ENCODE assay signal across 12 mouse cellular contexts in the genomic region with DNA sequence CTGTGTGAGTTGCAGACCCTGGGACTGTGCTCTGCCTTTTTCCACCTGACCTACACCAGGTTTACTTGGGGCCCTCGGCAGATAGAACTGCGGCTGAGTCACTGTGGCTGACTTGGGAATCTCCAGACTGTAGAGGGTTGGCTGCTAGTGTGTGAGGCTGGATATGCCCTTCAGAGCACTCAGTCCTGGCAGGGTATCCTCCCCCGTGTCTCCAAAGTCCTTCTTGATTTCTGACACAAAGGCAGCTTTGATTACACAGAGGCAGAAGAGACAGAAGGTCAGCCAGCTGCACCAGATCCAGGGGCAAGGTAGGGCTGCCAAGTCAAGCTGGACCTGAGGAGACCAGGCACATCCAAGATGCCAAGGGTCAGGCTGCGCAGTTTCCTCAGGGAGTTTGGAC. TPM values are rescaled to one million over a fixed set of nuclear protein-coding genes. Genes with fewer than 3 reads are reported as not detected.
DNase-seq lines count a peak whose midpoint lies in the region; ATAC-seq and TF ChIP-seq lines count a peak whose summit lies in the region.
"Had no signal": no experiment of that assay in that cellular context is flagged by ENCODE, and none has a peak within 500 bp of the region (broad histone marks: within the 10 kb centered on the region; RNA-seq: fewer than 3 reads in every experiment).

No protein-coding gene starts in this region.

- H3K4me2 ChIP-seq in hindbrain, embryonic 14.5 days (replicated peaks), result no peak overlapping the region

- H3K4me3 ChIP-seq in testis, adult 2 months (ENCODE audit: control insufficient read depth, low read depth, low read length), result no peak overlapping the region
- H3K4me3 ChIP-seq in hindbrain, embryonic 14.5 days (replicated peaks; ENCODE audit: low read length), result no peak overlapping the region
- H3K4me3 ChIP-seq in limb, embryonic 10.5 days, result no peak overlapping the region
- H3K4me3 ChIP-seq: midbrain, embryonic 10.5 days had no signal

- TF ChIP-seq CTCF in testis, adult 2 months (IDR thresholded peaks at IDR 0.05; ENCODE audit: control insufficient read depth, insufficient read depth, insufficient replicate concordance, low read depth, low read length), result no peak

- no peak for ATAC-seq in hindbrain, embryonic 14.5 days (ENCODE audit: low FRiP score)
- ATAC-seq: CD4-positive, CD25-positive, alpha-beta regulatory T cell, adult 4 months had no signal

- H3K9ac ChIP-seq in hindbrain, embryonic 14.5 days, result no peak overlapping the region
- H3K9ac ChIP-seq: liver, embryonic 14.5 days had no signal

- peak; percentile 66 for DNase-seq in heart, adult 8-10 months (ENCODE audit: low spot score)
- DNase-seq in heart, postnatal 4 days, result no peak
- no peak for DNase-seq in testis, postnatal 10 days (ENCODE audit: low spot score)
- DNase-seq in kidney, adult 18-20 months, result peak; percentile 73
- no peak for DNase-seq in hindbrain, embryonic 14.5 days (ENCODE audit: low spot score)
- no peak for DNase-seq in cerebellum, postnatal 14 days
- DNase-seq in limb, embryonic 10.5 days (ENCODE audit: low spot score), result no peak
- DNase-seq: gastrocnemius, postnatal 14 days had no signal

- H3K27ac ChIP-seq in testis, adult 2 months (ENCODE audit: control insufficient read depth, insufficient read depth, low read depth, low read length), result peak overlapping the region; percentile 46
- no peak overlapping the region for H3K27ac ChIP-seq in hindbrain, embryonic 14.5 days
- no peak overlapping the region for H3K27ac ChIP-seq in limb, embryonic 10.5 days
- H3K27ac ChIP-seq: liver, embryonic 14.5 days; midbrain, embryonic 10.5 days had no signal

- 77% methylated on average over 4 of the region's 4 CpGs for WGBS in hindbrain, embryonic 14.5 days
- 81% methylated on average over 4 of the region's 4 CpGs for WGBS in limb, embryonic 10.5 days

- peaks cover 4% of the 10 kb centered on the region for H3K4me1 ChIP-seq in testis, adult 2 months (ENCODE audit: control insufficient read depth, insufficient read depth, low read length)
- H3K4me1 ChIP-seq in hindbrain, embryonic 14.5 days (replicated peaks; ENCODE audit: control insufficient read depth, insufficient read depth, low read length), result no peaks in the 10 kb centered on the region
- H3K4me1 ChIP-seq in limb, embryonic 10.5 days, result no peaks in the 10 kb centered on the region
- H3K4me1 ChIP-seq: midbrain, embryonic 10.5 days had no signal

- no peaks in the 10 kb centered on the region for H3K9me3 ChIP-seq in hindbrain, embryonic 14.5 days (ENCODE audit: control insufficient read depth, low read length)
- no peaks in the 10 kb centered on the region for H3K9me3 ChIP-seq in limb, embryonic 10.5 days (replicated peaks)
- H3K9me3 ChIP-seq: midbrain, embryonic 10.5 days had no signal

- no peak for TF ChIP-seq POLR2A in testis, adult 2 months (IDR thresholded peaks at IDR 0.05; ENCODE audit: control insufficient read depth, low read depth, low read length)

- H3K36me3 ChIP-seq in testis, adult 2 months (ENCODE audit: control insufficient read depth, insufficient read depth, low read length), result no peaks in the 10 kb centered on the region
- H3K36me3 ChIP-seq in hindbrain, embryonic 14.5 days (replicated peaks; ENCODE audit: control insufficient read depth, insufficient read depth), result no peaks in the 10 kb centered on the region
- H3K36me3 ChIP-seq in limb, embryonic 10.5 days, result no peaks in the 10 kb centered on the region
- H3K36me3 ChIP-seq: midbrain, embryonic 10.5 days had no signal

- no peaks in the 10 kb centered on the region for H3K27me3 ChIP-seq in testis, adult 2 months (ENCODE audit: control insufficient read depth, insufficient read depth, low read length)
- no peaks in the 10 kb centered on the region for H3K27me3 ChIP-seq in hindbrain, embryonic 14.5 days (ENCODE audit: control insufficient read depth, insufficient read depth, low read length)
- H3K27me3 ChIP-seq in limb, embryonic 10.5 days (ENCODE audit: low read depth, poor library complexity, severe bottlenecking), result no peaks in the 10 kb centered on the region

RNA-seq across cellular contexts. Expression of a gene that starts 11.4 kb away (rescaled TPM):
- 10 to 100 TPM; 12.2 to 18.8 (median 17.0) TPM for total RNA-seq in heart, adult 8-10 months (2022)
- 10 to 100 TPM; 21.1 to 21.5 TPM for total RNA-seq in heart, postnatal 4 days (2021)
- polyA plus RNA-seq in testis, adult 2 months (2012; rRNA removed), result 2.1 and 2.4 TPM in 2 replicates
- 2.7 and 3.1 TPM in 2 replicates for polyA plus RNA-seq in hindbrain, embryonic 14.5 days (2014; fragmentation: Nextera tagmentation; extraction: Ambion mirVana)
- 4.2 and 4.7 TPM in 2 replicates for polyA plus RNA-seq in limb, embryonic 10.5 days (2016; fragmentation: Nextera tagmentation; extraction: Ambion mirVana)

Comparison
In these comparisons a context has a peak if more than half of its experiments do, and no peak if none do; other contexts are left out.
1. DNase-seq: peak in heart, adult 8-10 months (single experiment) and kidney, adult 18-20 months (single experiment); none in heart, postnatal 4 days (single experiment), testis, postnatal 10 days (single experiment), hindbrain, embryonic 14.5 days (single experiment), cerebellum, postnatal 14 days (0 of 2) and limb, embryonic 10.5 days (single experiment).